Mouse (Mus musculus): Measurements from ENCODE around the gene Cntnap5a. TPM values are rescaled to one million over a fixed set of nuclear protein-coding genes. Genes with fewer than 3 reads are reported as not detected.

Cntnap5a gene
- polyA plus RNA-seq, 1 experiment: 0.02 TPM

- no peak overlapping the region for H3ac ChIP-seq (ENCODE audit: control insufficient read depth, insufficient read length)
- TF ChIP-seq POLR2A (IDR thresholded peaks at IDR 0.05; ENCODE audit: insufficient read length, low read depth) (no peak), REST (IDR thresholded peaks at IDR 0.05; ENCODE audit: insufficient read depth, insufficient read length) (no peak), E2F4 (IDR thresholded peaks at IDR 0.05; ENCODE audit: insufficient read depth) (no peak), CEBPB (IDR thresholded peaks at IDR 0.05; ENCODE audit: insufficient read depth, poor library complexity, severe bottlenecking) (no peak), MAX (IDR thresholded peaks at IDR 0.05; ENCODE audit: low read depth) (no peak), SRF (IDR thresholded peaks at IDR 0.05; ENCODE audit: control insufficient read depth, insufficient read length, low read depth) (no peak)
- H3K4me2 ChIP-seq (ENCODE audit: low read depth): no peak overlapping the region
- no peaks in the 10 kb centered on the region for H3K36me3 ChIP-seq (ENCODE audit: control insufficient read depth, insufficient read depth)
- H3K27me3 ChIP-seq (ENCODE audit: control insufficient read depth, insufficient read depth, insufficient read length): no peaks in the 10 kb centered on the region
- H3K79me2 ChIP-seq (ENCODE audit: control insufficient read depth, insufficient read depth): no peaks in the 10 kb centered on the region
- H3K4me3 ChIP-seq: no peak overlapping the region
These were observed 15.2 kb downstream of the Cntnap5a start for GRCm38 (mm10) chr1:115699798-115700197.

GRCm38 (mm10) chr1:115742556-115742955 lies 58.0 kb downstream of the Cntnap5a start:
- Histone ChIP-seq H3K36me3 (ENCODE audit: control insufficient read depth, insufficient read depth) (no peaks in the 10 kb centered on the region), H3K27me3 (ENCODE audit: control insufficient read depth, insufficient read depth, insufficient read length) (no peaks in the 10 kb centered on the region), H3K4me3 (no peak overlapping the region), H3K79me2 (ENCODE audit: control insufficient read depth, insufficient read depth) (no peaks in the 10 kb centered on the region), H3ac (ENCODE audit: control insufficient read depth, insufficient read length) (no peak overlapping the region), H3K4me2 (ENCODE audit: low read depth) (no peak overlapping the region)
- no peak for TF ChIP-seq POLR2A (IDR thresholded peaks at IDR 0.05; ENCODE audit: insufficient read length, low read depth)
- TF ChIP-seq MAX (IDR thresholded peaks at IDR 0.05; ENCODE audit: low read depth): no peak
- no peak for TF ChIP-seq TCF12 (IDR thresholded peaks at IDR 0.05; ENCODE audit: insufficient read depth, poor library complexity, severe bottlenecking)
- no peak for TF ChIP-seq POLR2AphosphoS2 (IDR thresholded peaks at IDR 0.05; ENCODE audit: insufficient read length, low read depth)

GRCm38 (mm10) chr1:115745569-115745968 lies 61.0 kb downstream of the Cntnap5a start:
- H3ac ChIP-seq (ENCODE audit: control insufficient read depth, insufficient read length): no peak overlapping the region
- TF ChIP-seq USF1 (IDR thresholded peaks at IDR 0.05; ENCODE audit: low read depth) (no peak), TCF3 (IDR thresholded peaks at IDR 0.05; ENCODE audit: insufficient read length, low read depth) (no peak), SRF (IDR thresholded peaks at IDR 0.05; ENCODE audit: control insufficient read depth, insufficient read length, low read depth) (no peak), POLR2AphosphoS2 (IDR thresholded peaks at IDR 0.05; ENCODE audit: insufficient read length, low read depth) (no peak), POLR2A (IDR thresholded peaks at IDR 0.05; ENCODE audit: insufficient read length, low read depth) (no peak), MAX (IDR thresholded peaks at IDR 0.05; ENCODE audit: low read depth) (no peak), TCF12 (IDR thresholded peaks at IDR 0.05; ENCODE audit: insufficient read depth, poor library complexity, severe bottlenecking) (no peak)
- no peaks in the 10 kb centered on the region for H3K36me3 ChIP-seq (ENCODE audit: control insufficient read depth, insufficient read depth)
- no peak overlapping the region for H3K4me2 ChIP-seq (ENCODE audit: low read depth)
- H3K4me3 ChIP-seq: no peak overlapping the region
- H3K79me2 ChIP-seq (ENCODE audit: control insufficient read depth, insufficient read depth): no peaks in the 10 kb centered on the region
- H3K27me3 ChIP-seq (ENCODE audit: control insufficient read depth, insufficient read depth, insufficient read length): no peaks in the 10 kb centered on the region

- H3K79me2 ChIP-seq (ENCODE audit: control insufficient read depth, insufficient read depth): no peaks in the 10 kb centered on the region
- TF ChIP-seq POLR2A (IDR thresholded peaks at IDR 0.05; ENCODE audit: insufficient read length, low read depth) (no peak), TCF12 (IDR thresholded peaks at IDR 0.05; ENCODE audit: insufficient read depth, poor library complexity, severe bottlenecking) (no peak), MYOG (IDR thresholded peaks at IDR 0.05; ENCODE audit: control insufficient read depth in 1 of 3, insufficient read depth in 1 of 3, insufficient read length in 2 of 3, low read depth in 2 of 3) (no peak), REST (IDR thresholded peaks at IDR 0.05; ENCODE audit: insufficient read depth, insufficient read length) (no peak), MYOD1 (IDR thresholded peaks at IDR 0.05; ENCODE audit: control insufficient read depth in 1 of 3, insufficient read length in 2 of 3, low read depth in 2 of 3) (no peak), MAX (IDR thresholded peaks at IDR 0.05; ENCODE audit: low read depth) (no peak), POLR2AphosphoS2 (IDR thresholded peaks at IDR 0.05; ENCODE audit: insufficient read length, low read depth) (no peak), E2F4 (IDR thresholded peaks at IDR 0.05; ENCODE audit: insufficient read depth) (no peak), SRF (IDR thresholded peaks at IDR 0.05; ENCODE audit: control insufficient read depth, insufficient read length, low read depth) (no peak), TCF3 (IDR thresholded peaks at IDR 0.05; ENCODE audit: insufficient read length, low read depth) (no peak), CEBPB (IDR thresholded peaks at IDR 0.05; ENCODE audit: insufficient read depth, poor library complexity, severe bottlenecking) (no peak), USF1 (IDR thresholded peaks at IDR 0.05; ENCODE audit: low read depth) (no peak)
- no peaks in the 10 kb centered on the region for H3K36me3 ChIP-seq (ENCODE audit: control insufficient read depth, insufficient read depth)
- H3K4me3 ChIP-seq: no peak overlapping the region
- H3K4me2 ChIP-seq (ENCODE audit: low read depth): no peak overlapping the region
- no peaks in the 10 kb centered on the region for H3K27me3 ChIP-seq (ENCODE audit: control insufficient read depth, insufficient read depth, insufficient read length)
- H3ac ChIP-seq (ENCODE audit: control insufficient read depth, insufficient read length): no peak overlapping the region
These were observed 100.2 kb downstream of the Cntnap5a start for GRCm38 (mm10) chr1:115784737-115785136.

GRCm38 (mm10) chr1:115842591-115842990 lies 158.0 kb downstream of the Cntnap5a start:
- H3K4me3 ChIP-seq: no peak overlapping the region
- no peak overlapping the region for H3ac ChIP-seq (ENCODE audit: control insufficient read depth, insufficient read length)
- H3K36me3 ChIP-seq (ENCODE audit: control insufficient read depth, insufficient read depth): no peaks in the 10 kb centered on the region
- H3K27me3 ChIP-seq (ENCODE audit: control insufficient read depth, insufficient read depth, insufficient read length): no peaks in the 10 kb centered on the region
- no peak for TF ChIP-seq SRF (IDR thresholded peaks at IDR 0.05; ENCODE audit: control insufficient read depth, insufficient read length, low read depth)
- no peak for TF ChIP-seq CEBPB (IDR thresholded peaks at IDR 0.05; ENCODE audit: insufficient read depth, poor library complexity, severe bottlenecking)
- TF ChIP-seq POLR2A (IDR thresholded peaks at IDR 0.05; ENCODE audit: insufficient read length, low read depth): no peak
- no peak for TF ChIP-seq TCF12 (IDR thresholded peaks at IDR 0.05; ENCODE audit: insufficient read depth, poor library complexity, severe bottlenecking)
- no peaks in the 10 kb centered on the region for H3K79me2 ChIP-seq (ENCODE audit: control insufficient read depth, insufficient read depth)
- no peak overlapping the region for H3K4me2 ChIP-seq (ENCODE audit: low read depth)

Data from myocyte (in vitro differentiated cells).